Mouse (Mus musculus) limb, embryonic 10.5 days (tissue): Measurements from ENCODE around the gene Tnfsf13. TPM values are rescaled to one million over a fixed set of nuclear protein-coding genes. Genes with fewer than 3 reads are reported as not detected.

ENCODE experiments used
- DNase-seq: peaks from one replicate; pipeline ENCODE4 v3.0.0-alpha.2; 2017; ENCODE audit warnings: low spot score
- H3K27ac ChIP-seq: fragments of 300-500 bp; sonication (generic); 2 replicates; pipeline ENCODE4 v1.5.1; 2016; ENCODE audit warnings: mild to moderate bottlenecking
- H3K27me3 ChIP-seq: fragments of 300-500 bp; sonication (generic); 2 replicates; pipeline ENCODE4 v1.6.1; 2016; ENCODE audit warnings: low read depth, mild to moderate bottlenecking; ENCODE audit not compliant: poor library complexity, severe bottlenecking
- H3K36me3 ChIP-seq: fragments of 300-500 bp; sonication (generic); 2 replicates; pipeline ENCODE4 v1.6.1; 2016; ENCODE audit warnings: mild to moderate bottlenecking, moderate library complexity
- H3K4me1 ChIP-seq: fragments of 300-500 bp; sonication (generic); 2 replicates; pipeline ENCODE4 v1.6.1; 2016
- H3K4me3 ChIP-seq: fragments of 300-500 bp; sonication (generic); 2 replicates; pipeline ENCODE4 v1.5.1; 2016; ENCODE audit warnings: mild to moderate bottlenecking, moderate library complexity
- H3K9me3 ChIP-seq: fragments of 300-500 bp; sonication (generic); replicated peaks from 2 replicates; pipeline ENCODE4 v1.6.1; 2016; ENCODE audit warnings: mild to moderate bottlenecking
- WGBS: fragments of 180-500 bp; shearing (Covaris S2); methylation state at CpG from one replicate; pipeline ENCODE4 v1.1.7; 2016; 5-methylcytosine and 5-hydroxymethylcytosine counted together
- polyA plus RNA-seq: library from polyadenylated mRNA; unstranded; fragments of >200 nt; fragmentation: Nextera tagmentation; extraction: Ambion mirVana; gene quantifications from 2 replicates; pipeline ENCODE4 v1.2.1, GENCODE M21; 2016

Gene Tnfsf13
- polyA plus RNA-seq, 1 experiment from 2014 or later: 0.45 TPM

DNA sequence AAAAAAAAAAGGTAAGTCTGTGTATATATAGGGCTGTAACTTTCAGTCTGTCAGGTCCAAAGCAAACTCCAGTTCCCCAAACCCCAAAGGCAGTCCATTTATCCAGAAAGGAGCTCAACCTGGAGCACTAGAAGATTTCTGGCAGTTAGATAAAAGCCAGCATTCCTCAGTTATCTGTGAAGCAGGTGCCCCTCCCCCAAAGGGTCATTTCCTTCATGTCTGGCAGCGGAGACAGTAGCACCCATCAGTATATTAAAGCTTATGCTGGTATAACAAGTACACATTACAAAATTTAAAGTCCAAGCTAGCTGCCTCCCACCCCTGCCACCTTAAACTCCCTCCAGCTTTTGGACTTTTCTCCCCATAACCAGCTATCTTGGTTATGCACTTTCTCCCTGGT lies 14.0 kb upstream of the Tnfsf13 start:
- WGBS: 71% methylated on average over 1 of the region's 1 CpGs
- Histone ChIP-seq H3K36me3 (no peaks in the 10 kb centered on the region), H3K9me3 (no peaks in the 10 kb centered on the region), H3K4me1 (peaks cover 16% of the 10 kb centered on the region), H3K27me3 (no peaks in the 10 kb centered on the region), H3K27ac (no peak overlapping the region), H3K4me3 (no peak overlapping the region)
- DNase-seq: no peak

DNA sequence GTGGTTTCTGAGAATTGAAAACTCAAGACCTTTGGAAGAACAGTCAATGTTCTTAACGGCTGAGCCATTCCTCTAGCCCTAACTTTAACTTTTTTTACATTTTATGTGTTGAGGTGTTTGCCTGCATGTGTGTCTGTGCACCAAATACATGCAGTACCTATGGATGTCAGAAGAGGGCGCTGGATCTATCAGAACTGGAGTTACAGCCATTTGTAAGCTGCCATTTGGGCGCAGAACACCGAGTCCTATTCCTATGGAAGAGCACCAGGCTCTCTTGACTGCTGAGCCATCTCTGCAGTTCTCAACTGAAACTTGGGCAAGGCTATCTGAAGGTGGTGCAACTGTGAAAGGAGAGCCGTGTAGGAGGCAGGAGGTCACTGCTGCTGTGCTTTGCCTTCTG lies 13.0 kb upstream of the Tnfsf13 start:
- no peak overlapping the region for H3K27ac ChIP-seq
- DNase-seq: no peak
- WGBS: 74% methylated on average over 5 of the region's 5 CpGs
- no peak overlapping the region for H3K4me3 ChIP-seq
- H3K9me3 ChIP-seq: no peaks in the 10 kb centered on the region
- no peaks in the 10 kb centered on the region for H3K36me3 ChIP-seq
- H3K4me1 ChIP-seq: peaks cover 17% of the 10 kb centered on the region
- no peaks in the 10 kb centered on the region for H3K27me3 ChIP-seq

DNA sequence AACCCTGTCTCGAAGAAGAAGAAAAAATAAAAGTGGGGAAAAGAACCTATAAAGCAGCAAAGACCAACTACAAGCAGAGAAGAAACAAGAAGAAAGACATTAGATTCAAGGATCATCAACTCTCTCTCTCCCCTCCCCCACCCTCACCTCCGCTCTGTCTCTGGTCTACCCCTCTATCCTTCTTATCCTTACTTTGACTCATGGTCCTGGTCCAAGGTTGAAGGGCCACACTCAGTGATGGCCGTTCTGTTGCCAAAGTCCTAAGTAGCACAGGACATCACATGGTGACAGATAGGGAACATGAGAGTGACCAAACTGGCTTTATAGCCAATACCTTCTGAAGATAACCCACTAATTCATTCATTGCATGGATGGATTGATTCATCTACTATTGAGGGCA lies 11.8 kb upstream of the Tnfsf13 start:
- H3K9me3 ChIP-seq: no peaks in the 10 kb centered on the region
- H3K4me3 ChIP-seq: no peak overlapping the region
- DNase-seq: no peak
- WGBS: 86% methylated on average over 3 of the region's 3 CpGs
- H3K4me1 ChIP-seq: peaks cover 22% of the 10 kb centered on the region
- no peaks in the 10 kb centered on the region for H3K27me3 ChIP-seq
- no peak overlapping the region for H3K27ac ChIP-seq
- no peaks in the 10 kb centered on the region for H3K36me3 ChIP-seq

DNA sequence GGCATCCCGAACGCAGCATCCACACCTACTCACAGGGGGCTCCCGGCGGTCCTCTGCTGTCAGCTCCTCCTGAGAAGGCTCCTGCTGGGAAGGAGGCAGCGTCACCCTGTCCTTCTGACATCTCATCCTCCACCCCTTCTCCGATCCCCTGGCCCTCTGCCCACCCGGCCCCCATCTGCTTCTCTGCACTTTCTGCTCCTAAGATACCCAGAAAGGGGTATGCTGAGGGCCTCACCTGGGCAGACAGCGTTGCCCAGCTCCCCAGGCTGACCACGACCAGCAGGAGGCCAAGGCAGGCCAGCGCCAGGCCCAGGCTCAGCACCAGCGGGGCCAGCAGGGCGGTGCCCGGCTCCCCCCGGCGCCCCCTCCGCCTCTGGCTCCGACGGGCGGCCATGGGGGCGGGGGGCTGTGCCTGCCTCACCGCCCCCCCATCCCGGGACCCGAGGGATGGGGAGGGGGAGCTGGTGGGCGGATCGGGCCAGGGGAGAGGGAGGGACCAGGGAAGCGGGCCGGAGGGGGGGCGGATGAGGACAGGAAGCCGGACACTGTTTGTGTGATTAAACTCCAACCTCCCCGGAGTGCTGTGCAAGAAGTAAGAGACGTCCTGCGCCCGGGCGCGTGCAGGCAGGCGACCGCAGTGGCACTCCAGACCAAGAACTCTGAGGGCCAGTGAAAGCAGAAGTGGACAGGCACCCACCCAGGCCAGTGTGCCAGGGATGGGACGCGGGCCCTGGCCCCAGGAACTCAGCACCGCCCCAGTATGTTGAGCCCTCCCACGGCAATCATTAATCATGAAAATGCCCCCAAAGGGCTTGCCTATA lies 10.0 kb upstream of the Tnfsf13 start, which contains the start of the genes Tnfsf12 and Tnfsfm13:
TSS of gene Tnfsf12 (minus strand) at position 489 of the 821 bp plus-strand sequence.
TSS of gene Tnfsfm13 (minus strand) at position 738 of the 821 bp plus-strand sequence.
- peak; percentile 79 for DNase-seq
- Histone ChIP-seq H3K27ac (peak within 1 kb of the TSS; percentile 90), H3K27me3 (no peaks in the 10 kb centered on the region; the same call in 1 of the 2 replicates), H3K4me1 (peaks cover 22% of the 10 kb centered on the region), H3K36me3 (no peaks in the 10 kb centered on the region), H3K4me3 (peak within 1 kb of the TSS; percentile 69), H3K9me3 (no peaks in the 10 kb centered on the region)
- WGBS: 2% methylated on average over 41 of the region's 41 CpGs

DNA sequence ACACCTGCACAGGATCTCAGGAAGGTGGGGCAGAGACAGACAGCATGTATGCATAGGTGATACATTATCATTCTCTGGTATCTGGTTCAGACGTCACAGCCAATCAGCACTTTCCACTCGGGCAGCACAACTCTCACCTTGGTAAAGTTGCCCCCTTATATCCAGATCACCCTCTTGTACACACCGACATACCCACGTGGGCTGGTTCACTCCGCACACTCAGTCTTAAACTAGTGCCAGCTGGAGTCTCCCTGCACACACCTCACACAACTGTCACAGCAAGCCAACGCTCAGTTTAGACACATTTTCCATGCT lies 9.4 kb upstream of the Tnfsf13 start:
- Histone ChIP-seq H3K27me3 (no peaks in the 10 kb centered on the region; the same call in 1 of the 2 replicates), H3K4me3 (peak overlapping the region; percentile 69), H3K36me3 (no peaks in the 10 kb centered on the region), H3K27ac (peak overlapping the region; percentile 90), H3K9me3 (no peaks in the 10 kb centered on the region), H3K4me1 (peaks cover 22% of the 10 kb centered on the region)
- 34% methylated on average over 6 of the region's 6 CpGs for WGBS
- DNase-seq: no peak

DNA sequence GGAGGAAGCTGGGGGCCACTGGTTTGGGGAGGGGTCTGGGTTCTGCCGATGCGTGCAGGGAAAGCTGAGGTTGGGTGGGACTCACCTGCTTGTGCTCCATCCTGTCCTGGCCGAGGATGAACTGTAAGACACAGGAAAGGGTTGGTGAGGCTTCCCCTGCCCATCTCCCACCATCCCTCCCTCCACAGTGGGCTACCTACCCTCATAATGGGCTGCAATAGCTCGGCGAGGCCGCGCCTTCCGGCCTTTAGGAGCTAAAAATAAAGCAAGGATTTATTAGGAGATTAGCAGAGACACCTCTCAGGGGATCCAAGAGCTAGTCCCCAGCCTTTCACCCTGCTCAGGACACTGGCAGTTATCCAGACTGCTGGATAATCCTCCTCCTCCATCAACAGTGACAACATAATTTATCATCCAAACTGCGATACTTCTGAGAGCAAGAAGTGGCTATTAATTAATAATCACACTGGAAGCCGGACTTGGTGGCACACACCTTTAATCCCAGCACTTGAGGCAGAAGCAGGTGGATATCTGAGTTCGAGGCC lies 7.9 kb upstream of the Tnfsf13 start:
- Histone ChIP-seq H3K4me1 (peaks cover 22% of the 10 kb centered on the region), H3K27ac (no peak overlapping the region), H3K27me3 (no peaks in the 10 kb centered on the region; the same call in 1 of the 2 replicates), H3K4me3 (no peak overlapping the region), H3K9me3 (no peaks in the 10 kb centered on the region), H3K36me3 (no peaks in the 10 kb centered on the region)
- no peak for DNase-seq
- WGBS: 67% methylated on average over 11 of the region's 11 CpGs

DNA sequence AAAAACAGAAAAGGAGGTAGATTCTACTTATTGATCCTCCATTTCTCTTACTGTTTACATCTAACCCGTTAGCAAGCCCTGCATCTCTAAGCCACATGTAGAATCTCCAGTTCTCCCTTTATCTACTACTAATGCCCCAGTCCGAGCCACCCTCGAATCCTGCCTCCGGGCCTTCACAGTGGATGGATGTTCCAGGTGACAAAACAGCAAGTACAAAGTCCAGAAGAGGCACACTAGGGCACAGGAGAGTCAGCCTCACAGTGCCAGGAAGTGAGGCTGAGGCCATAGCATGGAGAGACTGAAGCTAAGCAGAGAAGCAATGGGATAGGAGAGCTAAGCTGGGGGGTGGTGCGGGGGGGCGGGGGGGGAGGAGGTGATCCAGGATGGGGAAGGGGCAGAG lies 7.3 kb upstream of the Tnfsf13 start:
- WGBS: 86% methylated on average over 6 of the region's 6 CpGs
- H3K27ac ChIP-seq: no peak overlapping the region
- no peaks in the 10 kb centered on the region; the same call in 1 of the 2 replicates for H3K27me3 ChIP-seq
- no peaks in the 10 kb centered on the region for H3K9me3 ChIP-seq
- DNase-seq: no peak
- no peaks in the 10 kb centered on the region for H3K36me3 ChIP-seq
- H3K4me3 ChIP-seq: no peak overlapping the region
- peaks cover 22% of the 10 kb centered on the region for H3K4me1 ChIP-seq

DNA sequence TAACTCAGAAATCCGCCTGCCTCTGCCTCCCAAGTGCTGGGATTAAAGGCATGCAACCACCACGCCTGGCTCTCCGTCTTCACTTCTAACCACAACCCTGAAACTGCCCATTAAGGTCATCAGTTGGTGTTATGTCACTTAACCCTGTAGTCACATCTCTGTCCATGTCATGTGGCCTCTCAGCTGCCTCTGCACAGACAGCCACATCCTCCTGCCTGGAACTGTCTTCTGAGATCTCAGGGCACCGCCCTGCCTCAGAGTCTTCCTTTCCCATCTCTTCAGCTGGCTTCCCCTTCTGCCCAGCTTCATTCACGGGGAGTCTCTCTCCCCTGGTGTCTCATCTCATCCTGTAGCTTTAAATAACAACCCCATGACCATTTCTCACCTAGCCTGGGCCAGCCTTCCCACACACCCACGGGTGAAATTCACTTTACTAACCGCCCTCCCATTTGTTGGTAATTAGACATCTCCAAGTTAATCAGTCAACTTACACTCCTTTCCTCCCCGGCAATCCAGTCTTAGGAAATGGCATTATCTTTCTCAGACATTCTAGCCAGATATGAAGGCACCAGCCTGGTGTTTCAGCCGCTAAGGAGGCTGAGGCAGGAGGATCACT lies 6.7 kb upstream of the Tnfsf13 start:
- Histone ChIP-seq H3K4me1 (peaks cover 22% of the 10 kb centered on the region), H3K4me3 (no peak overlapping the region), H3K36me3 (no peaks in the 10 kb centered on the region), H3K9me3 (no peaks in the 10 kb centered on the region), H3K27me3 (peaks cover under 1% of the 10 kb centered on the region; the same call in 1 of the 2 replicates), H3K27ac (no peak overlapping the region)
- 74% methylated on average over 9 of the region's 9 CpGs for WGBS
- no peak for DNase-seq

DNA sequence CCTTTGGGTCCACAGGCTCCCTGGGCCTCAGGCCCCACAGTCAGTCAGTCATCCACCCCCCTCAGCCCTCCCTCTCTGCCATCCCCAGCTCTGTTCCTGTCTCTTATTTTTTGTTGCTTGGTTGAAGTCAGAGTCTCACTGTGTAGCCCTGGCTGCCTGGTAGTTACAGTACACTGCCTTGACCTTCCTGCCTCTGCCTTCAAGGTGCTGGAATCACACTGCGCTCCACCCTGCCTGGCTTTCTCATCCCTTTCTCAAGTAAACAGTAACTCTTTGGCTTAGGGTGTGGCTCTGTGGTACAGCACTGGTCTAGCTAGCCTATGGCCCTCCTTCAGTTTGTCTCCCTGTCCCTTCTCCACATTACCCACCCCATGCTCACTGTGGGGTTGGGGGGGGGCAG lies 4.3 kb upstream of the Tnfsf13 start:
- H3K27me3 ChIP-seq: peaks cover 15% of the 10 kb centered on the region
- DNase-seq: no peak
- 92% methylated on average over 1 of the region's 1 CpGs for WGBS
- H3K4me3 ChIP-seq: no peak overlapping the region
- H3K27ac ChIP-seq: no peak overlapping the region
- H3K36me3 ChIP-seq: no peaks in the 10 kb centered on the region
- peaks cover 19% of the 10 kb centered on the region for H3K4me1 ChIP-seq
- no peaks in the 10 kb centered on the region for H3K9me3 ChIP-seq

DNA sequence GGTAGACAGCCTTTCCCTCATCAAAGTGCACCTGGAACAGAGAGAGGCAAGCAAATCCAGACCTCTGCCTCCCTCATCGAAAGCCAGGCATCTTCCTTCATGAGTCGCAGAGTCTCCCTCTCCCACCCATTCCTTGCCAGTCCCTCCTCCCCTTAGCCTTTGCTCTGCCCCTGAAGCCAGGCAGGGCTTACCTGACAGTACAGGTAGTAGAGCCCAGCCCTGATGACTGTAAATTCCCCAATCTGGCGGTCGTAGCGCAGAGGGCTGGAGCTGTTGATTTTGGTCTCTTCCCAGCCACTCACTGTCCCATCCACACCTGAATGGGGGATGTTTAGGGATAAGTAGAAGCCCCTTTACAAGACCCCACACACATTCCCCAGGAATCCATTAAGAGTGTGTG lies 1.5 kb upstream of the Tnfsf13 start:
- Histone ChIP-seq H3K36me3 (no peaks in the 10 kb centered on the region), H3K27ac (peak overlapping the region; percentile 44; the same call in 1 of the 2 replicates), H3K9me3 (no peaks in the 10 kb centered on the region), H3K27me3 (peaks cover 15% of the 10 kb centered on the region), H3K4me1 (peaks cover 28% of the 10 kb centered on the region), H3K4me3 (no peak overlapping the region)
- 51% methylated on average over 5 of the region's 5 CpGs for WGBS
- DNase-seq: no peak

DNA sequence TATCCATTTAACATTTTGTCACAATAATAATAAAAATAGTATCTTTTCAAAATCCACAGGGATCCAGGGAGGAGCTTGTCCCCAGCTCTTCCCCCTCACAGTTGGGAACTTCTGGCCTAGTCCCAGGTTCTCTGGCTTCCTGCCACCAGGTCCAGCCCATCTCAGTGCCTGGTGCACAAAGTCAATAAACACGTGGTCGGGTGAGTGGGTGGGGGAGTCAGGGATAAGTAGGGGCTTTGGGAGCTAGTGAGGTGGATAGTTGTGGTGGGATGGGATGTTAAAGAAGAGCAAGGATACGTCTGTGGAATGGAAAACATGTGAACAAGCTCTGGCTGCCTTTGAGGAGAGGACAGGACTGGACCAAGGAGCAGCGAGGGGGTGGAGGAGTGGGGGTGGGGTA lies 793 bp upstream of the Tnfsf13 start:
- 18% methylated on average over 4 of the region's 4 CpGs for WGBS
- Histone ChIP-seq H3K36me3 (no peaks in the 10 kb centered on the region), H3K27ac (peak overlapping the region; percentile 44; the same call in 1 of the 2 replicates)

DNA sequence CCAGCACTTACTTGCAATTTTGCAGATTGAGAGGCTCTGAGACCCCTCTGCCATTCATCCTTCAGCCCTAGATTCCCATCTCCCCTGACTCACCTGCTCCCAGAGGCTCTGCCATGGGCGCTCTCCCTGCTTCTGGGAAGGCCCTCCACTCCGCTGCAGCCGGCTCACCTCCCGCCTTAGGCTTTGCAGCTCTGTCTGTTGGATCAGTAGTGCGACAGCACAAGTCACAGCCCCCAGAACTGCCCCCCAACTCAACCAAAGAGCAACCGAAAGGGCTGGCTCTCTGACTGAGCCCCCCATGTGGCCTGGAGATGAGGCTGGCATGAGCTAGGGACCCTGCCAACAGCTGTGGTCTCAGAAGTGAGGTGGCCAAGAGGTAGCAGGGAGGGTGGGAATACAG lies 648 bp downstream of the Tnfsf13 start:
- 84% methylated on average over 6 of the region's 6 CpGs for WGBS
- H3K36me3 ChIP-seq: peaks cover 6% of the 10 kb centered on the region
- no peak for DNase-seq
- H3K27ac ChIP-seq: no peak overlapping the region
- H3K4me3 ChIP-seq: no peak overlapping the region
- H3K9me3 ChIP-seq: no peaks in the 10 kb centered on the region
- peaks cover 47% of the 10 kb centered on the region for H3K4me1 ChIP-seq
- H3K27me3 ChIP-seq: peaks cover 15% of the 10 kb centered on the region

More for the DNA sequence above, 793 bp upstream of the Tnfsf13 start:
- no peak for DNase-seq
- Histone ChIP-seq H3K4me1 (peaks cover 33% of the 10 kb centered on the region), H3K4me3 (no peak overlapping the region), H3K27me3 (peaks cover 15% of the 10 kb centered on the region), H3K9me3 (no peaks in the 10 kb centered on the region)

DNA sequence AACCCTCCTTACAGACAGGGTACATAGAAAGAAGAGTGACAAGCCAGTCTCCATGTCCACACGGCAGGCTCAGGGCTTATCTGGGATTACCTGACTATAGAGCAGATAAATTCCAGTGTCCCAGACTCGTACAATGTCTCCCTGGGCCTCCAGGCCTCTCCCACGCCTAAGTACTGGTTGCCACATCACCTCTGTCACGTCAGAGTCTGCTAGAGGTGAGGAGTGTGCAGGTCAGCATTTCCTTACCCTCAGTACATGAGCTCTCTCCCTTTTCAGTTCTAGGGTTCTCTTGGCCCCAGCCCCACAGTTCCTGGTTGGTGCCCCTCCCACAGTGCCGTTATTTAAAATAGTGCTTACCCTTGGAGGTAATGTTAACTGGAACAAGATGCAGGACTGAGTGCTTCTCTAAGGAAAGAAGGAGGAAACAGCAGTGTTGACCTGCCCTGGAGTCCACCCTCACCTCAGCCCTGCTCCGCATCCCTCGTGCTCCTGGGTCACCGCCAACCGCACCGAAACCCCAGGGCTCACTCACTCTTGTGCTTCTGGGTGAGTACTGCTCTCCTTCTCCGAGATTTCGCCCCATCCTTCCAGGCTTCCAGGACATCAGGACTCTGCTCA lies 1.3 kb downstream of the Tnfsf13 start:
- 0 out of 2 replicates have a peak overlapping the region, but pooled peaks have one; percentile 93 for H3K27ac ChIP-seq
- H3K27me3 ChIP-seq: peaks cover 15% of the 10 kb centered on the region
- WGBS: 85% methylated on average over 12 of the region's 12 CpGs
- peaks cover 52% of the 10 kb centered on the region for H3K4me1 ChIP-seq
- H3K4me3 ChIP-seq: no peak overlapping the region
- no peaks in the 10 kb centered on the region for H3K9me3 ChIP-seq
- no peak for DNase-seq
- peaks cover 13% of the 10 kb centered on the region for H3K36me3 ChIP-seq
